Mouse (Mus musculus) T-helper 17 cell (primary cell): ENCODE measurements around the gene Mlx.
"Not testable (repeated sequence)": the region's sequence is repeated elsewhere in the genome, so short reads cannot be mapped to it uniquely, and the experiment has no call there.

Source experiments
- in situ Hi-C, 2 experiments: fragments of 300-600 bp; cut with MboI, MseI; formaldehyde crosslinking; loops; 1 replicate in 1 of 2; 2 replicates in 1 of 2; pipeline ENCODE4 v1.15.1; 2025; ENCODE audit warnings: high pct_unique_total_duplicates in 2 of 2

Mlx gene

GRCm38 (mm10) chr11:101089931-101090330 lies 2.9 kb downstream of the Mlx start:
- in situ Hi-C loops, result no loop called here

- in situ Hi-C loops, result no loop called here
These were observed 7.8 kb downstream of the Mlx start for GRCm38 (mm10) chr11:101094930-101095313.

DNA sequence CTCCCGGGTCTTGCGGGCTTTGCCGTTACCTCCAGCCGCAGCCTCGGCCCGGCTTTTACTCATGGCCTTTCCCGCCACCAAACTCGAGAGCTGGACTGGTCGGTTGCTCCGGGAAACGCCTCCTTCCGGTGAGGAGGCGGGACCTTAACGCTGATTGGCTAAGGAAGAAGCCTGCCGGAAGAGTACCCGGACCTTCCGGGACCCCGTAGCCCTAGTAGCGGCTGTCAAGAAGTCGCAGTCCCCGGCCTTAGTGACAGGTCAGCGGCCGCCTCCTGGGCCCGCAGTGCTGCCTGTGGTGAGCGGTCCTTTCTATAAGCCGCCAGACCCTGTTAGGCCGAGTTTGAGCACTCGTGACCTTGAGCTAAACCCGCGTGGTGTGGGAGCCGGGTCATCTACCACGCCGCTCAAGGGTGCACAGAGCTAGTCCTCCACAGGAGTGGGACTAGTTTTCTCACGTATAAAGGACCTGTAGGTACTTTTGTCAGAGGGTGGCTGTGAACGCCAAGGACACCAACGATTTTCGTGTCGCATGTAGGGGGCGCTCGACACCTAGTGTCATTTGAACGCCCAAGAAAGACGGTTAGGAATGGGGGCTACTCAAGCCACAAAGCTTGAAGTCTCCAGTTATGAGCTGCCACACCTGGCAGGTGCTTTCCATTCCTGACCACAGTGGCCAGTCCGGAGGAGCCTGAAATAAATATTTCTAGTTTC lies 8.4 kb downstream of the Mlx start, which contains the start of gene Psmc3ip:
Gene Psmc3ip (minus strand): TSS at position 123 of the 711 bp plus-strand sequence.
- in situ Hi-C loops, result no loop called here

DNA sequence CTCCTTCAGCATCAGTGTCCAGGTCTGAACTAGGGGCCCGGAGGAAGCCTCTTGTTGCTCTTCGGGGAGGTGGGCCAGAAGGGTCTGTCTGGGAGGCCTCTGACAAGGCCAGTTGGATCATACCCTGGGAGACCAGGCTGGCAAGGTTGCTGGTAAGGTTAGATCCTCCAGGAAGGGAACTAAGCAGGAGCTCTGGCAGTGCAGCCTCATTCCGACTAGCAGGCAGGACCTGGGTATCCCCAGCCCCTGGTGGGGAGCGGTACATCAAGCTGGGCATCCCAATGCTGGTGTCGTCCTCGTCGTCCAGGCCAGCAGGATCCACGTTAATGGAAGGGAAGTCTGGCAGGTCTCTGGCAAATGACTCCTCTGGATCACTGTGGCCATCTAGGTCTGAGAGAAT lies 11.2 kb downstream of the Mlx start:
- in situ Hi-C loops, result no loop called here

- in situ Hi-C loops, result no loop called here
These were observed 15.9 kb downstream of the Mlx start for GRCm38 (mm10) chr11:101103011-101103410.

DNA sequence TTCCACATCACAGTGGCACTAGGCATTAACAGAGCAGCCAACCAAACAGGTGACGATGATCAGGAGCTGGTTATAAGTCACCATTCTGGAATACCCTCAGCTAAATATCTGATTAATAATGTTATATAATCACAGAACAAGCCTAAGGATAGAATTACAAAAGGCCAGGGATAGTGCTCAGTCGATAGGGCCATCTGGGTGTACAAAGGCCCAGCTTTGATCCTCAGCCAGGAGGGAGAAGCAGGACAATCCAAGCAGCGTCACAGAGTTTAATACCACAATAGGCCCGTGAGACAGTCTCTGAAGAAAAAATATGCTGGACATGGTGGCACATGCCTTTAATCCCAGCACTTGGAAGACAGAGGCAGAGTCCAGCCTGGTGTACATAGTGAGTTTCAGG lies 22.3 kb downstream of the Mlx start:
- in situ Hi-C loops, result no loop called here

DNA sequence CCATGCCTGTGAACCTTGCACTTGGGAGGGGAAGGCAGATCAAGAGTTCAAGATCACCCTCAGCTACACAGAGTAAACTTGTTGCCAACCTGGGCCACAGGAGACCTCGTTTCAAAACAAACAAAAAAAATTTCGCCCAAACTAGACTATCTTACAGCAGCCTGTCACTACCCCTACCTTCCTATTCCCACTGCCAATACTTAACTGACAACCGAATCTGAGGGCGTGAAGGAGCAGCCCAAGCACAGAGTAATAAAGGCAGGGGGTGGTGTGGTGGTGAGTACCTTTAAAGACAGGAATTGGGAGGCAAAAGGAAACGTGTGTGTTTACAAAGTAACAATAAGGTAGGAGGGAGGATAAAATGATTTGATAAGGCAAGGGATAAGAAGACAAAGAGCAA lies 23.6 kb downstream of the Mlx start:
- in situ Hi-C loops, result no loop called here

- in situ Hi-C loops, result no loop called here
These were observed 24.1 kb downstream of the Mlx start for GRCm38 (mm10) chr11:101111178-101111577.

- in situ Hi-C loops, result no loop called here
These were observed 25.1 kb downstream of the Mlx start for GRCm38 (mm10) chr11:101112186-101112585.

GRCm38 (mm10) chr11:101115564-101115963 lies 28.5 kb downstream of the Mlx start:
- in situ Hi-C loops, result no loop called here

DNA sequence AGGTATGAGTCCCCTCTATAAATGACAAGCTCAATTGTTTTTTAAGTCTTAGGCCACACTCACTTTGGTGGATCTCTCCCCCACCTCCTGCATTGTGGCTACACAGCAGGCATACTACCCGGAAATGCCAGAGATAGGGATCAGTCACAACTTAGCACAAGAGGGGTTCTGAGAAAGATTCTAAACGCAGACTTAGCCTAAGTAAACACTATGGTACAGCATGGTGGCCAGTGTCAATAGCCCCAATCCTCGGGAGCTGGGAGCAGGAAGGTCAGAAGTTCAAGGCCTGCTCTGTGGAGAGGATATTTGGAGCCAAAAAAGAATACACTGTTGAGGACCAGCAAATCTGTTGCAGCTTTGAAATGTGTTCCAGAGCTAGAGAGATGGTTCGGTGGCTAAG lies 31.0 kb downstream of the Mlx start:
- in situ Hi-C loops, result no loop called here

- in situ Hi-C loops, result no loop called here
These were observed 32.2 kb downstream of the Mlx start for GRCm38 (mm10) chr11:101119131-101119760.

DNA sequence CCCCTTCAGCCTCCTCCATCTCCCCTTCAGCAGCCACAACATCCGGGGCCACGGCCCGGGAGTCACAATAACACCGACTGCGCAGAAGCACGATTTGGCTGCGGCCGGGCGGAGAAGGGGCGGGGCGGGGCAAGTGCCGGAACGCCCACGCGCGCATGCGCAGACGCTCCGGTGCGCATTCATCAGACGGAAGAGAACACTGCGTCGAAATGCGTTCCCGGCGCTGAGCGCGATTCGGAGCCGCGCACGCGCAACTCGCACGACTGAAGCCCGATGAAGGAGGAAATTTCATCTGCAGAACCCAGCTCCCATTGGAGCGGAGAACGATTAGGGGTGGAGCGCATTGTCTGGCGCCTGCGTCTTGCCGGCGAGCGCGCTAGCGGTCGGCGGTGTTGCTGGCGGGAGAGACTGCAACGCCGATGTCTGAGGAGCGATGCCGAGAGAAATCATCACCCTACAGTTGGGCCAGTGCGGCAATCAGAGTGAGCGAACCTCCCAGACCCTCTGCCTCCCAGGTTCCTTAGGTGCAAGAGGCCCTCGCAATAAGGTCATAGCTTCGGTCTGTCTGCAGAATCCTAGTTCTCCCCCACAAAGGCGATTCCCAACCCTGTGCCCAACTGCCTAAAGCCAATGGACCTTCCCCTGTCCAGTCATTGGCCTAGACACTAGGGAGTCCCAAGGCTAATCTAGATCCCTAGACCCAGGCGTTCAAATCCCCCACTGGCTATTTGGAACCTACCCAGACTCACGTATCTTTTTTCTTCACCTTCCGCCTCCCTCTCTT lies 32.9 kb downstream of the Mlx start, which contains the start of the genes Retreg3 and Tubg1:
Gene Retreg3 (minus strand): TSS at position 133 of the 784 bp plus-strand sequence.
Gene Tubg1 (plus strand): TSS at position 178 of the 784 bp plus-strand sequence.
- in situ Hi-C loops, result loop anchor here (5.0 kb wide), 1 partner anchor 42 kb away; no protein-coding TSS in a partner anchor

- in situ Hi-C loops, result loop anchor here (5.0 kb wide), 1 partner anchor 42 kb away; no protein-coding TSS in a partner anchor
These were observed 33.6 kb downstream of the Mlx start for GRCm38 (mm10) chr11:101120545-101121188.

- in situ Hi-C loops, result loop anchor here (5.0 kb wide), 1 partner anchor 38 kb away; no protein-coding TSS in a partner anchor
These were observed 37.4 kb downstream of the Mlx start for GRCm38 (mm10) chr11:101124494-101124893.

- in situ Hi-C loops, result not testable (repeated sequence)
These were observed 37.9 kb downstream of the Mlx start for GRCm38 (mm10) chr11:101125008-101125407.

- in situ Hi-C loops, result no loop called here
These were observed 40.0 kb downstream of the Mlx start for GRCm38 (mm10) chr11:101127075-101127474.

DNA sequence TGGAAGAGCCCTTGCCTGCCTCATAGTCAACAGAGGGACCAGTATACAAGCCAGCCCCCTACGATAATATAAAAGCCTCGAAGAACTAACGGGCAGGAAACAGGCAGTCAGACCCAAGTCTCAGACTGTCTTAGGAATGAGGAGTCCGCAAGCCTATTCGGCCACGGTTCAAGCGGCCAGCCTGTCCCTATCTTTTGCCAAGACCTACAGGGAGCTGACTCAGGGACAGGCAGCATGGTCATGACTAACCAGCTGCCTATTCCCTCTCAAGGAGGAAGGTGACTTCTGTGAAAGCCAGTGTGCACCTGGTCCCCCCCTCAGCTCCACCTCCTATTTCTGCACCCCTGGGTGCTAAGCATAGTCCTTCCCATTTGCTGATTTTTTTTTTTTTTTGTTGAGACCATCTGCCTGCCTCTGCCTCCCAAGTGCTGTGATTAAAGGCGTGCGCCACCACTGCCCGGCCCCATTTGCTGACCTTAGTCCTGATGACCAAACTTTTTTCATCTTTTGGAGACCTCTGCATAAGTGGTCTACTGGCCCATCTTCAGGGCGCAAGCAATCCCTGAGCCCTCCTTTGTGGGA lies 42.0 kb downstream of the Mlx start:
- in situ Hi-C loops, result no loop called here

- in situ Hi-C loops, result no loop called here
These were observed 43.1 kb downstream of the Mlx start for GRCm38 (mm10) chr11:101130056-101130756.

GRCm38 (mm10) chr11:101131187-101131586 lies 44.1 kb downstream of the Mlx start:
- in situ Hi-C loops, result no loop called here

DNA sequence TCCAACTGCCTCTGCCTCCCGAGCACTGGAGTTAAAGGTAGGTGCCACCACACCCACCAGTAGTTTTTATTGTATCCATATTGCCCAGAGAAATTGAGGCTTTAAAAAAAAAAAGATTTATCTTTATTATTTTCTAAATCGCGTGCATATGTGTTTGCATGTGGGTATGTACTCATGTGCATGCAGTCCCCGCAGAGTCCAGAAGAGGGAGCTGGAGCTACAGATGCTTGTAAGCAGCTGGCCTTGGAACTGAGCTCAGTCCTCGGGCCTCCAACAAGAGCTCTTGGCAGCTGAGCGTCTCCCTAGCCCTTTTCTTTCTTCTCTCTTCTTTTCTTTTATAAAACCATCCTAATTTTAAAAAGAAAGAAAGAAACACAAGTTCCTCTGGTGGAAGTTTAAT lies 44.6 kb downstream of the Mlx start:
- in situ Hi-C loops, result no loop called here
